Mouse (Mus musculus): Measurements from ENCODE around the gene Rnf225.
"Not testable (repeated sequence)": the region's sequence is repeated elsewhere in the genome, so short reads cannot be mapped to it uniquely, and the experiment has no call there.

The Rnf225 gene

GRCm38 (mm10) chr7:12927191-12927680 lies at the start of gene Rnf225:
Rnf225 (plus strand) TSS chr7:12927416.
- DNase-seq (ENCODE audit: low spot score in 2 of 2): no peak

GRCm38 (mm10) chr7:12880036-12880435 lies 47.2 kb upstream of the Rnf225 start:
- no peak for DNase-seq (ENCODE audit: low spot score in 2 of 2)

- not testable (repeated sequence) for DNase-seq (ENCODE audit: low spot score in 2 of 2)
Measured at GRCm38 (mm10) chr7:12880497-12880896, 46.7 kb upstream of the Rnf225 start.

- DNase-seq (ENCODE audit: low spot score in 2 of 2): peak; percentile 90 to 92
Measured at GRCm38 (mm10) chr7:12880911-12881660, 46.1 kb upstream of the Rnf225 start, which contains the start of gene Zfp128. Zfp128 (plus strand) TSS chr7:12881177.

GRCm38 (mm10) chr7:12886563-12887266 lies 40.5 kb upstream of the Rnf225 start:
- no peak for DNase-seq (ENCODE audit: low spot score in 2 of 2)

- no peak for DNase-seq (ENCODE audit: low spot score in 2 of 2)
Measured at GRCm38 (mm10) chr7:12887585-12887984, 39.6 kb upstream of the Rnf225 start.

- no peak for DNase-seq (ENCODE audit: low spot score in 2 of 2)
Measured at GRCm38 (mm10) chr7:12890928-12891327, 36.3 kb upstream of the Rnf225 start.

GRCm38 (mm10) chr7:12891334-12891733 lies 35.9 kb upstream of the Rnf225 start:
- DNase-seq (ENCODE audit: low spot score in 2 of 2): no peak

- DNase-seq (ENCODE audit: low spot score in 2 of 2): peak; percentile 85 to 91
Measured at GRCm38 (mm10) chr7:12897655-12898410, 29.4 kb upstream of the Rnf225 start, which contains the start of gene Zscan22. Zscan22 (plus strand) TSS chr7:12897815.

- no peak for DNase-seq (ENCODE audit: low spot score in 2 of 2)
Measured at GRCm38 (mm10) chr7:12901517-12901916, 25.7 kb upstream of the Rnf225 start.

GRCm38 (mm10) chr7:12903623-12904022 lies 23.6 kb upstream of the Rnf225 start:
- no peak for DNase-seq (ENCODE audit: low spot score in 2 of 2)

- no peak for DNase-seq (ENCODE audit: low spot score in 2 of 2)
Measured at GRCm38 (mm10) chr7:12905146-12905545, 22.1 kb upstream of the Rnf225 start.

GRCm38 (mm10) chr7:12909498-12909962 lies 17.7 kb upstream of the Rnf225 start:
- DNase-seq (ENCODE audit: low spot score in 2 of 2): peak; percentile 61 to 73

- peak; percentile 46 to 47 for DNase-seq (ENCODE audit: low spot score in 2 of 2)
Measured at GRCm38 (mm10) chr7:12910181-12910668, 17.0 kb upstream of the Rnf225 start.

- DNase-seq (ENCODE audit: low spot score in 2 of 2): no peak
Measured at GRCm38 (mm10) chr7:12913556-12913955, 13.7 kb upstream of the Rnf225 start.

- not testable (repeated sequence) for DNase-seq (ENCODE audit: low spot score in 2 of 2)
Measured at GRCm38 (mm10) chr7:12920495-12920894, 6.7 kb upstream of the Rnf225 start.

GRCm38 (mm10) chr7:12921318-12921704 lies 5.9 kb upstream of the Rnf225 start:
- no peak for DNase-seq (ENCODE audit: low spot score in 2 of 2)

- peak; percentile 98 to 99 for DNase-seq (ENCODE audit: low spot score in 2 of 2)
Measured at GRCm38 (mm10) chr7:12921705-12922465, 5.3 kb upstream of the Rnf225 start, which contains the start of gene Rps5. Rps5 (plus strand) TSS chr7:12922290.

GRCm38 (mm10) chr7:12922729-12923128 lies 4.5 kb upstream of the Rnf225 start:
- no peak for DNase-seq (ENCODE audit: low spot score in 2 of 2)

GRCm38 (mm10) chr7:12926316-12926715 lies 900 bp upstream of the Rnf225 start:
- DNase-seq (ENCODE audit: low spot score in 2 of 2): no peak
